Mouse (Mus musculus) urinary bladder, postnatal 4 days (tissue): ENCODE data around the gene Ttc32.
"Not testable (repeated sequence)": the region's sequence is repeated elsewhere in the genome, so short reads cannot be mapped to it uniquely, and the experiment has no call there.

Source experiments
- DNase-seq, 2 experiments: peaks; one replicate each; pipeline ENCODE4 v3.0.0; 2021 to 2022; ENCODE audit warnings: low spot score in 2 of 2

Gene Ttc32

GRCm38 (mm10) chr12:9029888-9030723, at the start of gene Ttc32:
Gene Ttc32 (plus strand): TSS chr12:9029997.
- DNase-seq: peak; percentile 94

- no peak for DNase-seq
Measured at GRCm38 (mm10) chr12:8993231-8993630, 36.6 kb upstream of the Ttc32 start.

- no peak for DNase-seq
Measured at GRCm38 (mm10) chr12:8998318-8998717, 31.5 kb upstream of the Ttc32 start.

DNA sequence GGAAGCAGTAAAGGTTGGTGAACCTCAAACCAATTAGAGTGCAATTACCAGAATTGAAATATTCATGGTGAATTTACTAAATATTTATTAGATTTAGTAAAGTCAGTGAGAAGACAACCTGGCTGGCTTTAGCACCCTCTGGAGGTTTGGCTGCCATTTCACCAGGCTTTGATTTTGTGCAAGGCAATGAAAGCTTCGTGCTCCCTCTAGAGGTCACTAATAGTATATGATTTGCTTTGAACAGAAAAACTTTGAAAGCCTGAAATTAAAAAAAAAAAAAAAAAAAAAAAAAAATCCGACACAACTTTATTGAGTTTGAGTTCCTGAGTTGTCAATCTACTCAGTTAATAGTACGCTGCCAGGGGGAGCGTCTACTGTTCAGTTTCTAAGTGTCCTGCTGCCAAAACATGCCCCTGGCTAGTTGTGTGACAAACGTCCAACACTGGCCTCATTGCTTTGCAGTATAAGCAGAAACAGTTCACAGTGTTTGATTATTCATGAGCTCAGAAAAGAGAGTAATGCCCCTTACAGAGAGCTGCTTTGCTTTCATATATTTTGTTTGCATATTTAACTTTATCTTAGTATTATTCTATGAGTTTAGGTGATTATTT, 27.7 kb upstream of the Ttc32 start:
- peak in 1 of 2 experiments; percentile 40 for DNase-seq

- DNase-seq: no peak
Measured at GRCm38 (mm10) chr12:9007146-9007545, 22.7 kb upstream of the Ttc32 start.

DNA sequence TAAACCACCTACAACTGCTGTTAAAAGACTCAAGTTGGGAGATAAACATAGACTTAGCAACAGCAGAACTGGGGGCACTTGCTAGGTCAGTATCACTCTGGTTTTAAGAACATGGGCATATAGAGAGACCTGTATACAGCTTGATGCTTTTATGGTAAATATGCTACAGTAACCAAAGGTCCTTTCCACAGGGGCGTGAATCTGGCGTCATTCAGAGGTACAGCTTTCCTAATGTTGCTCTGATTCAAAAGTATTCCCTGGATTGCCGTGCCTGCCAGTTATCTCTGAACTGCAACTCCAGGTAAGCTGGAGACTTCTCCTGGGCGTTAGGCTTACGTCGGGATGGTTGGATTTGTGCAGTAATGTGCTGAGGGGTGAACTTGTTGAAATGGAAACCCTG, 22.0 kb upstream of the Ttc32 start:
- no peak for DNase-seq

DNA sequence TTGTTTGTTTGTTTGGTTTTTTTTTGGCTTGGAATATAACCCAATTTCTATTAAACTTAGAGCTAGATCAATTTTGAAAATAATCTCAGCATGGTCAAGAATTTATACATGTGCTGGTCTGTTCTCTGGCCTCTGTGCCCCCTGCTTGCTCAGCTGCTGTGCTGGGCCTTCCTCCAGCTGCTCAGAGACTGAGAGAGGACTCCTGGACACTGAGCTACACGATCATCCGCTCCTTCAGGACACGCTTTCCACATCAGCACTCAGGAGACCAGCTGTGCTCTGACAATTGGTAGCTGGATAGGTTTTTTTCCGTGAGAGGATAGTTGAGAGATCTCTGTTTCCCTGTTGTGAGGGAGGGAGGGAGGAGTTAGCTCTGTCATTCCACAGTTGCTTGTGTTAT, 19.5 kb upstream of the Ttc32 start:
- DNase-seq: no peak

DNA sequence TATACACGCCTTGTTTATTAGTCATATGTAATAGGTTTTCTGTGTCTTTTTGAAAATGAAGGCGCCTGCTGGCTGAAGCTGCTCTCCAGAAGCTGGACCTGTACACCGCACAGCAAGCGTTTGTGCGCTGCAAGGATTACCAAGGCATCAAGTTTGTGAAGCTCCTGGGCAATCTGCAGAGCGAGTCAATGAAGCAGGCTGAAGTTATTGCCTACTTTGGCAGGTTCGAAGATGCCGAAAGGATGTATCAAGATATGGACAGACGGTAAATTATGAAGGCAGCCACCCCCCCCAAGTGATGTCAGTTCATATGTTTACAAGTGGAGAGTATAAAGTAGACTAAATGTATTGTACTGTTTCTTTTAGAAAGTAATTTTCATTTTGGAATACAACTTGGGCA, 13.4 kb upstream of the Ttc32 start:
- DNase-seq: no peak

- DNase-seq: no peak
Measured at GRCm38 (mm10) chr12:9020431-9020830, 9.4 kb upstream of the Ttc32 start.

DNA sequence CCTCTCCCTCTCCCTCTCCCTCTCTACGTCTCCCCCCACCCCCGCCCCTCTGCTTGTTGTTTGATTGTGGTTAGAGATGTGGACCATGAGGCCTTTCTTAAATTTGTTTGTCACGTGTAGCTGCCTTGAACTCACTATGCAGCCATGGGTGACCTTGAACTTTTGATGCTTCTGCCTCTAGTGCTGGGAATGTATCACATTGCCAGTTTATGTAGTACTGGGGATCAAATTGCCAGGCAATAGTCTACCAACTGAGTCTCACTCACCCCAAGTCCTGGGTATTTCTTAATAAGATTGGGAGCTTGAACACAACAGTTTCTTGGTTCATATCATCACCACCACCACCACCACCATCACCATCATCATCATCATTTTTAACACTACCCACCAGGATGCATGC, 8.8 kb upstream of the Ttc32 start:
- no peak for DNase-seq

DNA sequence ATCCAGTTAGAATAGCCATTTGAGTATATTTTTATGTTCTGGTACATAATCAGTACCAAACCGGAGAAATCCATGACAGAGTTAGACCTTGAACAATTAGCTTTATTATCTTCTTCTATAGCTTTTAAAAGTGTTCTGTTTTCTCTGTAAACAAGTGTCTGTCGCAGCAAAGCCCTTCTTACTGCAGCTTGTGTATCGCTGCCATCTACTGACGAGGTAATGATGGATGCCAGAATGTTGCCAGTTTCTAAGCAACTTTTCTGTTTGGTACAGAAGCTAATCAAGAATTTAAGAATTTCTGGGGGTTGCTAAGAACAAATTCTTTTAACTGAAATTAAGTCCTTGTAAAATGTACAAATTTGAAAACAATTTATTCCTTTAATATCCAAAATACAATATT, 6.8 kb upstream of the Ttc32 start:
- DNase-seq: no peak

- no peak for DNase-seq
Measured at GRCm38 (mm10) chr12:9024071-9024470, 5.7 kb upstream of the Ttc32 start.

DNA sequence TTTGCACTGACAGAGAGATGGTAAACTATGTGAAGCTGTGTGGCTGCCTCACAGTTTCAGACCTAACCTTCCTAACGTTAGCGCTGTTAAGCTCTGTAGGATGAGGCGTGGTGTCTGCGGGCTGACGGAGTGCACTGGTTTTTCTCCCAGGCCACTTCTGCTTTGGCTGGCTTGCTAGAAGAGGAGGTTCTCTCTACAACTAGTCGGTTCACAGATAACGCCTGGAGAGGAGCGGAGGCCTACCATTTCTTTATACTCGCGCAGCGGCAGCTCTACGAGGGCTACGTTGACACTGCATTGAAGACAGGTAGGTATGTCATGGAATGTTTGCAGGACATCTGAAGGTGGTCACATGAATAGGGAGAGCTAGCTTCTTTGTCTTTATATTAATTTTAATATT, 5.1 kb upstream of the Ttc32 start:
- no peak for DNase-seq

DNA sequence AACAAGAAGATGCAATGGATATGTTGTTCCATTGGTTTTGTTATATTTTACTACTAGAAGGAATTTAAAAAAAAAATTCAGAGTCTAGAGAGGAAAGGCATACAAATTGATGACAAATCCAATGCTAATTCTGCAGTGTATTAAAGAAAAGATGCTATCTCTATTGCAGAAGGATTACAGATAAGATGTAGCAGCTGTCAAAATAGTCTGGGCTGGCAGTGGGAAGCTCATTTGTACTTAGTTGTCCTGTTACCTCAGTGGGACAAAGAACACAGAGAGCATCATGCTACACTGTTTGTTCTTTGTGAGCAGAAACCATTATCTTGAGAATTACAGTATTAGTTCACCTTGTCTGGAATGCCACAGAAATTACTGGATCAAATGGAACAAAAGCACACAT, 3.0 kb upstream of the Ttc32 start:
- DNase-seq: no peak

DNA sequence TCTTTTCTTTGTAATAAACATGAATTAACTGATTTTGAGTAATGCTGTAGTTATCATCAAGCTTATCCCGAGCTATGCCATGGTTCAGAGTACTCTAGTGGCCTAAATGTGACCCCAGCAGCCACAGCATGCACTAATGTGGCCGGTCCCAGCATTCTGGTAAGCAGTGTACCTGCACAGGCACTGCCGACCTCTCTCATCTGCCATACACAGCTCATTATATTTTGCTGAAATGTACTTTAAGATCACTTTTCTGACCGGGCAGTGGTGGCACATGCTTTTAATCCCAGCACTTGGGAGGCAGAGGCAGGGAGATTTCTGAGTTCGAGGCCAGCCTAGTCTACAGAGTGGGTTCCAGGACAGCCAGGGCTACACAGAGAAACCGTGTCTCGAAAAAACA, 981 bp upstream of the Ttc32 start:
- DNase-seq: not testable (repeated sequence)

- no peak for DNase-seq
Measured at GRCm38 (mm10) chr12:9029506-9029887, 300 bp upstream of the Ttc32 start.

DNA sequence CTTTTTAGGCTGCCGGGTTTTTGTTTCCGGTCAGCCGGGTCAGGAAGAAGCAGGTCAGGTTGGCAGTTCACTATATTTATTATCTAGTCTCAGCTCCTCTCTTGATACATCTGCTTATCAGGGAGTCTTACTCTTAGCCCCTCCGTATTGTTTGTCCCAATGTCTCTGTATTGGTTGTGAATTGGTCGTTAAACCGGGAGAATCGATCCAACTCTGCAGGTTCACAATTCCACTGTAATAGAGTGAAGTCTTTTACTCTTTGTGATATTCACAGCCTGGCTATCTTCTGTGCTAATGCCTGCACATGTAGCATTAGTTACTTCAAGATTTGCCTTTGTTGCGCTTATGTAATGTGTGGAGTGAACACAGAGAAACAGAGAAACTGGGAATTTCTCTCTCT, 1.4 kb downstream of the Ttc32 start:
- peak in 1 of 2 experiments; percentile 1 for DNase-seq

DNA sequence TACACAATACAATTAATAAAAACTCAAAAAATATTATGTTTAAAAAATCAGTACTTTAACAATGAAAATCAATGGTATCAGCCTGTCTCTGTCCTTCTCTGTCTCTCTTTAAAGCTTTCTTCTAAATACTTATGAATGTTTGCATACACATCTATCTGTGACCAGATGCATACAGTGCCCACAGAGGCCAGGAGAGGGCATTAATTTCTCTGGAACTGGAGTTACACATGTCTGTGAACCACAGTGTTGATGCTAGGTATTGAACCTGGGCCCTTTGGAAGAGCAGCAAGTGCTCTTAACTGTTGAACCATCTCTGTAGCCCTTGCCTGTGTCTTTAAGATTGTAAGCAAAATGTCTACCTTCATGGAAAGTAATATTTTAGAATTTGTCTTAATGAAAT, 3.3 kb downstream of the Ttc32 start:
- DNase-seq: no peak

- DNase-seq: peak in 1 of 2 experiments; percentile 16
Measured at GRCm38 (mm10) chr12:9036409-9036808, 6.6 kb downstream of the Ttc32 start.

- no peak for DNase-seq
Measured at GRCm38 (mm10) chr12:9040177-9040576, 10.4 kb downstream of the Ttc32 start.

GRCm38 (mm10) chr12:9040686-9041085, 10.9 kb downstream of the Ttc32 start:
- DNase-seq: no peak

- DNase-seq: no peak
Measured at GRCm38 (mm10) chr12:9042316-9042715, 12.5 kb downstream of the Ttc32 start.

- no peak for DNase-seq
Measured at GRCm38 (mm10) chr12:9042759-9043158, 13.0 kb downstream of the Ttc32 start.
